Mouse (Mus musculus) kidney, embryonic 16.5 days (tissue): ENCODE measurements around the gene Olig2. TPM values are rescaled to one million over a fixed set of nuclear protein-coding genes. Genes with fewer than 3 reads are reported as not detected.

Experiments
- ATAC-seq: fragments of 200-750 bp; cut with Nextera tagmentation; 2 replicates; pipeline ENCODE4 v1.8.0; 2017; ENCODE audit warnings: moderate TSS enrichment; ENCODE audit not compliant: low FRiP score, low TSS enrichment
- H3K27ac ChIP-seq: fragments of 300-500 bp; sonication (generic); 2 replicates; pipeline ENCODE4 v1.5.1; 2014; ENCODE audit warnings: low read length
- H3K27me3 ChIP-seq: fragments of 300-500 bp; sonication (generic); 2 replicates; pipeline ENCODE4 v1.6.1; 2014; ENCODE audit warnings: low read length, control low read depth, mixed read lengths; ENCODE audit not compliant: insufficient read depth
- H3K36me3 ChIP-seq: fragments of 300-500 bp; sonication (generic); 2 replicates; pipeline ENCODE4 v1.6.1; 2014; ENCODE audit warnings: low read length, control low read depth, mixed read lengths; ENCODE audit not compliant: insufficient read depth
- H3K4me1 ChIP-seq: fragments of 300-500 bp; sonication (generic); 2 replicates; pipeline ENCODE4 v1.6.1; 2014; ENCODE audit warnings: low read length, control low read depth, mixed read lengths; ENCODE audit not compliant: insufficient read depth
- H3K4me2 ChIP-seq: fragments of 300-500 bp; sonication (generic); replicated peaks from 2 replicates; pipeline ENCODE4 v1.6.1; 2014; ENCODE audit warnings: low read depth, low read length
- H3K4me3 ChIP-seq: fragments of 300-500 bp; sonication (generic); 2 replicates; pipeline ENCODE4 v1.5.1; 2014; ENCODE audit warnings: mild to moderate bottlenecking, low read length
- H3K9ac ChIP-seq: fragments of 300-500 bp; sonication (generic); replicated peaks from 2 replicates; pipeline ENCODE4 v1.6.1; 2014; ENCODE audit warnings: low read length
- H3K9me3 ChIP-seq: fragments of 300-500 bp; sonication (generic); 2 replicates; pipeline ENCODE4 v1.6.1; 2016; ENCODE audit warnings: low read length, control low read depth
- WGBS: fragments of 180-500 bp; shearing (Covaris S2); extraction: QIAGEN DNeasy Blood & Tissue Kit; methylation state at CpG from one replicate; pipeline ENCODE4 v1.1.7; 2014; 5-methylcytosine and 5-hydroxymethylcytosine counted together
- polyA plus RNA-seq: library from polyadenylated mRNA; unstranded; fragments of >200 nt; fragmentation: Nextera tagmentation; extraction: Ambion mirVana; gene quantifications from 2 replicates; pipeline ENCODE4 v1.2.1, GENCODE M21; 2015

The Olig2 gene
- polyA plus RNA-seq, 1 experiment from 2014 or later: not detected

- H3K36me3 ChIP-seq: no peaks in the 10 kb centered on the region
- H3K4me2 ChIP-seq: no peak overlapping the region
- H3K4me1 ChIP-seq: no peaks in the 10 kb centered on the region
- no peak for ATAC-seq
- no peak overlapping the region for H3K9ac ChIP-seq
- no peak overlapping the region for H3K4me3 ChIP-seq
- WGBS: 90% methylated on average over 3 of the region's 3 CpGs
- no peak overlapping the region for H3K27ac ChIP-seq
- peaks cover 10% of the 10 kb centered on the region for H3K27me3 ChIP-seq
- no peaks in the 10 kb centered on the region for H3K9me3 ChIP-seq
These were observed 22.3 kb upstream of the Olig2 start for GRCm38 (mm10) chr16:91202989-91203388.

- Histone ChIP-seq H3K4me2 (no peak overlapping the region), H3K9me3 (no peaks in the 10 kb centered on the region), H3K27ac (no peak overlapping the region), H3K27me3 (peaks cover 19% of the 10 kb centered on the region), H3K9ac (no peak overlapping the region), H3K4me3 (no peak overlapping the region), H3K4me1 (no peaks in the 10 kb centered on the region), H3K36me3 (no peaks in the 10 kb centered on the region)
- no peak for ATAC-seq
- 77% methylated on average over 1 of the region's 1 CpGs for WGBS
These were observed 18.9 kb upstream of the Olig2 start for GRCm38 (mm10) chr16:91206371-91206770.

- Histone ChIP-seq H3K9ac (no peak overlapping the region), H3K27me3 (peaks cover 92% of the 10 kb centered on the region), H3K4me2 (no peak overlapping the region), H3K27ac (no peak overlapping the region), H3K4me3 (no peak overlapping the region), H3K4me1 (no peaks in the 10 kb centered on the region), H3K9me3 (peaks cover 7% of the 10 kb centered on the region; the same call in 1 of the 2 replicates), H3K36me3 (no peaks in the 10 kb centered on the region)
- no peak for ATAC-seq
- 32% methylated on average over 6 of the region's 6 CpGs for WGBS
These were observed 8.2 kb upstream of the Olig2 start for GRCm38 (mm10) chr16:91217077-91217476.

GRCm38 (mm10) chr16:91217948-91218347 is 7.3 kb upstream of the Olig2 start:
- Histone ChIP-seq H3K36me3 (no peaks in the 10 kb centered on the region), H3K9ac (no peak overlapping the region), H3K27me3 (peaks cover 92% of the 10 kb centered on the region), H3K27ac (no peak overlapping the region), H3K4me2 (no peak overlapping the region), H3K9me3 (peaks cover 7% of the 10 kb centered on the region; the same call in 1 of the 2 replicates), H3K4me3 (no peak overlapping the region), H3K4me1 (0 out of 2 replicates have a peak, but pooled peaks cover 5% of the 10 kb centered on the region)
- ATAC-seq: no peak
- 81% methylated on average over 6 of the region's 6 CpGs for WGBS

- Histone ChIP-seq H3K27ac (no peak overlapping the region), H3K36me3 (no peaks in the 10 kb centered on the region), H3K4me3 (no peak overlapping the region), H3K4me1 (0 out of 2 replicates have a peak, but pooled peaks cover 5% of the 10 kb centered on the region), H3K27me3 (peaks cover 95% of the 10 kb centered on the region), H3K4me2 (no peak overlapping the region), H3K9me3 (peaks cover 7% of the 10 kb centered on the region; the same call in 1 of the 2 replicates), H3K9ac (no peak overlapping the region)
- WGBS: 10% methylated on average over 14 of the region's 14 CpGs
- no peak for ATAC-seq
These were observed 6.0 kb upstream of the Olig2 start for GRCm38 (mm10) chr16:91219246-91219645.

- Histone ChIP-seq H3K4me3 (0 out of 2 replicates have a peak overlapping the region, but pooled peaks have one; percentile 5), H3K36me3 (no peaks in the 10 kb centered on the region), H3K9me3 (peaks cover 5% of the 10 kb centered on the region; the same call in 1 of the 2 replicates), H3K27ac (no peak overlapping the region), H3K4me2 (no peak overlapping the region), H3K27me3 (peaks cover 99% of the 10 kb centered on the region), H3K9ac (no peak overlapping the region), H3K4me1 (peaks cover 5% of the 10 kb centered on the region; the same call in 1 of the 2 replicates)
- under 1% methylated on average over 25 of the region's 25 CpGs for WGBS
- ATAC-seq: no peak
These were observed 3.0 kb upstream of the Olig2 start for GRCm38 (mm10) chr16:91222171-91222642.

GRCm38 (mm10) chr16:91222643-91223271 is 2.5 kb upstream of the Olig2 start:
- 0 out of 2 replicates have a peak overlapping the region, but pooled peaks have one; percentile 5 for H3K4me3 ChIP-seq

GRCm38 (mm10) chr16:91223327-91224067 is 1.8 kb upstream of the Olig2 start:
- WGBS: 2% methylated on average over 35 of the region's 35 CpGs
- H3K9ac ChIP-seq: no peak overlapping the region
- no peaks in the 10 kb centered on the region for H3K9me3 ChIP-seq
- H3K4me2 ChIP-seq: no peak overlapping the region
- H3K27ac ChIP-seq: no peak overlapping the region
- H3K27me3 ChIP-seq: peaks cover 100% of the 10 kb centered on the region
- no peaks in the 10 kb centered on the region for H3K36me3 ChIP-seq
- ATAC-seq: no peak
- peaks cover 5% of the 10 kb centered on the region; the same call in 1 of the 2 replicates for H3K4me1 ChIP-seq
- H3K4me3 ChIP-seq: no peak overlapping the region

More at GRCm38 (mm10) chr16:91222643-91223271, 2.5 kb upstream of the Olig2 start:
- no peak overlapping the region for H3K4me2 ChIP-seq
- peaks cover 5% of the 10 kb centered on the region; the same call in 1 of the 2 replicates for H3K9me3 ChIP-seq
- 2% methylated on average over 27 of the region's 27 CpGs for WGBS
- peaks cover 5% of the 10 kb centered on the region; the same call in 1 of the 2 replicates for H3K4me1 ChIP-seq
- peaks cover 99% of the 10 kb centered on the region for H3K27me3 ChIP-seq
- ATAC-seq: no peak
- no peaks in the 10 kb centered on the region for H3K36me3 ChIP-seq
- no peak overlapping the region for H3K9ac ChIP-seq
- H3K27ac ChIP-seq: no peak overlapping the region

- Histone ChIP-seq H3K36me3 (no peaks in the 10 kb centered on the region), H3K9ac (no peak overlapping the region), H3K4me1 (peaks cover 5% of the 10 kb centered on the region; the same call in 1 of the 2 replicates), H3K4me2 (no peak overlapping the region), H3K27ac (no peak overlapping the region), H3K27me3 (peaks cover 100% of the 10 kb centered on the region), H3K9me3 (no peaks in the 10 kb centered on the region), H3K4me3 (no peak overlapping the region)
- WGBS: 4% methylated on average over 10 of the region's 10 CpGs
- ATAC-seq: no peak
These were observed 1.2 kb upstream of the Olig2 start for GRCm38 (mm10) chr16:91224068-91224402.
